Mouse (Mus musculus) bone marrow, adult 2 months (tissue): ENCODE results near the gene Myo15b.

Source experiments
- CTCF ChIP-seq: fragments of 200-500 bp; IDR thresholded peaks from 2 replicates; pipeline ENCODE4 v1.5.1; 2011; ENCODE audit warnings: low read length, control low read depth; ENCODE audit not compliant: control insufficient read depth, insufficient read depth
- POLR2A ChIP-seq: fragments of 200-500 bp; IDR thresholded peaks from 2 replicates; pipeline ENCODE4 v1.6.1; 2011; ENCODE audit warnings: low read depth, mild to moderate bottlenecking, control low read depth, low read length, borderline replicate concordance; ENCODE audit not compliant: control insufficient read depth

GRCm38 (mm10) chr11:115881002-115881401, 22.8 kb downstream of the Myo15b start:
- peak; percentile 91 for TF ChIP-seq CTCF
- TF ChIP-seq POLR2A: no peak
